Mouse (Mus musculus) G1E (cell line): ENCODE data around the gene 3110040M04Rik.
"Not testable (repeated sequence)": the region's sequence is repeated elsewhere in the genome, so short reads cannot be mapped to it uniquely, and the experiment has no call there.

Source experiments
- CTCF ChIP-seq: IDR thresholded peaks from 2 replicates; pipeline ENCODE4 v1.5.1; 2012; ENCODE audit warnings: low read depth, low read length, inconsistent platforms, mixed read lengths
- GATA2 ChIP-seq: IDR thresholded peaks from 2 replicates; pipeline ENCODE4 v1.6.1; 2012; ENCODE audit warnings: low read depth, low read length, inconsistent platforms, borderline replicate concordance
- POLR2AphosphoS5 ChIP-seq: IDR thresholded peaks from 2 replicates; pipeline ENCODE4 v1.6.1; 2012; ENCODE audit warnings: low read depth, low read length, inconsistent platforms; ENCODE audit not compliant: insufficient replicate concordance

DNA sequence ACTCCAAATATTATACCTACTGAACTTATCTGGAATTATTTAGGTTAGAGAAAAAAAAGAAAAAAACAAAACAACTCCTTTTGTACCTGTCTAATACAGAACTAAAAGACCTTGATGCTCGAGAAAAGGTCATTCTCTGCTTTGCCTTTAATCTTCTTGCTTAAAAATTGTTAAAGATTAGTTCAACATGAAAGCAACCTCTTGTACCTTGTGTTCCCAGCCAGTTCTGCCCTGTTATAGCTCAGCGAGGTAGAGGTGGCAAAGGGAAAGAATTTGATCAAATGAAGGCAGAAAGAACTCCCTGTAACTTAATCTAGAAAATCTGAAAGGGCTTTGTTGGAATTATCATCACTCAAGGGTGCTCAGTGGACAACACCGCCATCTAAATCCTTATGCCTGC lies 17.7 kb upstream of the 3110040M04Rik start:
- TF ChIP-seq CTCF, POLR2AphosphoS5, GATA2: not testable (repeated sequence)
